22 mouse cellular contexts compared by ENCODE assay signal in genomic region chr17:14184192-14184814, GRCm38 (mm10). TPM values are rescaled to one million over a fixed set of nuclear protein-coding genes. Genes with fewer than 3 reads are reported as not detected.
A peak's percentile ranks its signal among the peaks of the same experiment; 100 is the strongest.
DNase-seq lines count a peak whose midpoint lies in the region; ATAC-seq and TF ChIP-seq lines count a peak whose summit lies in the region.
"Had no signal": no experiment of that assay in that cellular context is flagged by ENCODE, and none has a peak within 500 bp of the region (broad histone marks: within the 10 kb centered on the region; RNA-seq: fewer than 3 reads in every experiment).

No protein-coding gene starts in this region.

- TF ChIP-seq EP300 in liver, postnatal 0 days (IDR thresholded peaks at IDR 0.05; ENCODE audit: low read depth), result no peak
- TF ChIP-seq EP300 in stomach, postnatal 0 days (optimal IDR thresholded peaks at IDR 0.05), result no peak

- 94% methylated on average over 4 of the region's 4 CpGs for WGBS in kidney, embryonic 15.5 days
- 72% methylated on average over 4 of the region's 4 CpGs for WGBS in liver, postnatal 0 days (ENCODE audit: insufficient replicate concordance)
- 76% methylated on average over 4 of the region's 4 CpGs for WGBS in embryonic facial prominence, embryonic 13.5 days
- WGBS in stomach, postnatal 0 days, result 80% methylated on average over 4 of the region's 4 CpGs

- H3K9me3 ChIP-seq in kidney, embryonic 15.5 days (replicated peaks), result no peaks in the 10 kb centered on the region
- no peaks in the 10 kb centered on the region for H3K9me3 ChIP-seq in liver, postnatal 0 days (ENCODE audit: low read length)
- peaks cover 3% of the 10 kb centered on the region; the same call in 1 of the 2 replicates for H3K9me3 ChIP-seq in embryonic facial prominence, embryonic 13.5 days
- no peaks in the 10 kb centered on the region for H3K9me3 ChIP-seq in stomach, postnatal 0 days (ENCODE audit: control insufficient read depth, low read length)
- H3K9me3 ChIP-seq: forebrain, embryonic 12.5 days; heart, embryonic 12.5 days; hindbrain, embryonic 10.5 days had no signal

- H3K4me3 ChIP-seq in kidney, embryonic 15.5 days (replicated peaks), result no peak overlapping the region
- H3K4me3 ChIP-seq in liver, postnatal 0 days (ENCODE audit: low read depth, low read length), result no peak overlapping the region
- H3K4me3 ChIP-seq in embryonic facial prominence, embryonic 13.5 days, result no peak overlapping the region
- no peak overlapping the region for H3K4me3 ChIP-seq in stomach, postnatal 0 days (ENCODE audit: low read depth, low read length)
- H3K4me3 ChIP-seq: forebrain, embryonic 12.5 days; heart, embryonic 12.5 days; hindbrain, embryonic 10.5 days had no signal

- DNase-seq in kidney, postnatal 36 days, result no peak
- DNase-seq in liver, postnatal 0 days, result no peak
- DNase-seq in liver, result no peak
- DNase-seq in stomach, postnatal 0 days (ENCODE audit: low spot score), result no peak
- no peak for DNase-seq in layer of hippocampus, adult 11-12 months (ENCODE audit: low spot score)
- no peak for DNase-seq in heart, adult 11 months
- DNase-seq: adrenal gland, adult 2 months; adrenal gland, postnatal 25 days; B cell, adult 2 months; cerebellum, adult 8-10 months; cerebellum, postnatal 25 days; gastrocnemius, postnatal 10 days; kidney, adult 11 months had no signal

- peaks cover 7% of the 10 kb centered on the region; the same call in 1 of the 2 replicates for H3K27me3 ChIP-seq in kidney, embryonic 15.5 days
- H3K27me3 ChIP-seq in liver, postnatal 0 days (ENCODE audit: insufficient read depth, low read length), result no peaks in the 10 kb centered on the region
- H3K27me3 ChIP-seq in embryonic facial prominence, embryonic 13.5 days, result no peaks in the 10 kb centered on the region
- H3K27me3 ChIP-seq in stomach, postnatal 0 days (ENCODE audit: control insufficient read depth, insufficient read depth, low read length), result no peaks in the 10 kb centered on the region
- H3K27me3 ChIP-seq: forebrain, embryonic 12.5 days had no signal

- peak; percentile 20; the same call in 1 of the 2 replicates for ATAC-seq in kidney, embryonic 15.5 days (replicated peaks; ENCODE audit: low FRiP score)
- peak; percentile 56 for ATAC-seq in liver, postnatal 0 days
- ATAC-seq in embryonic facial prominence, embryonic 13.5 days (ENCODE audit: insufficient number of reproducible peaks, insufficient read depth, low FRiP score, low TSS enrichment, low read depth), result no peak; the same call in 1 of the 2 replicates
- ATAC-seq in stomach, postnatal 0 days (ENCODE audit: low FRiP score, low TSS enrichment), result peak; percentile 66; the same call in 1 of the 2 replicates
- ATAC-seq: CD4-positive, CD25-positive, alpha-beta regulatory T cell, adult 4 months; forebrain, embryonic 16.5 days had no signal

- H3K36me3 ChIP-seq in kidney, embryonic 15.5 days, result no peaks in the 10 kb centered on the region
- no peaks in the 10 kb centered on the region for H3K36me3 ChIP-seq in liver, postnatal 0 days (replicated peaks; ENCODE audit: insufficient read depth, low read length)
- no peaks in the 10 kb centered on the region for H3K36me3 ChIP-seq in embryonic facial prominence, embryonic 13.5 days
- no peaks in the 10 kb centered on the region for H3K36me3 ChIP-seq in stomach, postnatal 0 days (ENCODE audit: control insufficient read depth, insufficient read depth, low read length)
- H3K36me3 ChIP-seq: forebrain, embryonic 12.5 days; G1E; heart, embryonic 12.5 days; hindbrain, embryonic 10.5 days had no signal

- H3K27ac ChIP-seq in kidney, embryonic 15.5 days, result 0 out of 2 replicates have a peak overlapping the region, but pooled peaks have one; percentile 9
- H3K27ac ChIP-seq in liver, postnatal 0 days (ENCODE audit: low read depth), result no peak overlapping the region
- peak overlapping the region; percentile 84 for H3K27ac ChIP-seq in embryonic facial prominence, embryonic 13.5 days
- H3K27ac ChIP-seq in stomach, postnatal 0 days (replicated peaks), result no peak overlapping the region
- H3K27ac ChIP-seq: forebrain, embryonic 12.5 days; hindbrain, embryonic 10.5 days; hindbrain, embryonic 14.5 days had no signal

- H3K4me1 ChIP-seq in kidney, embryonic 15.5 days, result peaks cover 21% of the 10 kb centered on the region
- H3K4me1 ChIP-seq in liver, postnatal 0 days (ENCODE audit: insufficient read depth), result no peaks in the 10 kb centered on the region
- H3K4me1 ChIP-seq in embryonic facial prominence, embryonic 13.5 days, result peaks cover 38% of the 10 kb centered on the region
- H3K4me1 ChIP-seq in stomach, postnatal 0 days (replicated peaks; ENCODE audit: control insufficient read depth, insufficient read depth), result no peaks in the 10 kb centered on the region
- H3K4me1 ChIP-seq: forebrain, embryonic 12.5 days; hindbrain, embryonic 10.5 days had no signal

- no peak overlapping the region for H3K9ac ChIP-seq in kidney, embryonic 15.5 days
- no peak overlapping the region for H3K9ac ChIP-seq in liver, postnatal 0 days (replicated peaks)
- no peak overlapping the region for H3K9ac ChIP-seq in embryonic facial prominence, embryonic 13.5 days
- no peak overlapping the region for H3K9ac ChIP-seq in stomach, postnatal 0 days (ENCODE audit: low read length)
- H3K9ac ChIP-seq: forebrain, embryonic 12.5 days; heart, embryonic 12.5 days; hindbrain, embryonic 14.5 days had no signal

- no peak for TF ChIP-seq CTCF in liver, postnatal 0 days (IDR thresholded peaks at IDR 0.05; ENCODE audit: low read depth)
- no peak for TF ChIP-seq CTCF in stomach, postnatal 0 days (IDR thresholded peaks at IDR 0.05; ENCODE audit: low read depth)

- no peak overlapping the region for H3K4me2 ChIP-seq in kidney, embryonic 15.5 days
- no peak overlapping the region for H3K4me2 ChIP-seq in liver, postnatal 0 days (ENCODE audit: low read depth, low read length)
- no peak overlapping the region for H3K4me2 ChIP-seq in embryonic facial prominence, embryonic 13.5 days
- H3K4me2 ChIP-seq in stomach, postnatal 0 days (replicated peaks; ENCODE audit: low read depth), result no peak overlapping the region
- H3K4me2 ChIP-seq: forebrain, embryonic 12.5 days; heart, embryonic 12.5 days; hindbrain, embryonic 14.5 days had no signal

RNA-seq across cellular contexts. Expression of gene Dact2, which starts 19.8 kb away (rescaled TPM):
- polyA plus RNA-seq in kidney, embryonic 15.5 days (2015; fragmentation: Nextera tagmentation; extraction: Ambion mirVana), result 11.8 and 12.9 TPM in 2 replicates
- polyA plus RNA-seq in liver, postnatal 0 days (2015; fragmentation: Nextera tagmentation; extraction: Ambion mirVana), result 2.4 and 3.4 TPM in 2 replicates
- polyA plus RNA-seq in embryonic facial prominence, embryonic 13.5 days (2015; fragmentation: Nextera tagmentation; extraction: Ambion mirVana), result 2.5 and 3.1 TPM in 2 replicates
- polyA plus RNA-seq in stomach, postnatal 0 days (2015; fragmentation: Nextera tagmentation; extraction: Ambion mirVana), result 1.6 and 1.8 TPM in 2 replicates
- polyA plus RNA-seq: CD4-positive, CD25-positive, alpha-beta regulatory T cell, adult 4 months; G1E had no signal

Comparison
In these comparisons a context has a peak if more than half of its experiments do, and no peak if none do; other contexts are left out.
1. H3K27ac ChIP-seq: peak in kidney, embryonic 15.5 days (single experiment) and embryonic facial prominence, embryonic 13.5 days (single experiment); none in liver, postnatal 0 days (single experiment) and stomach, postnatal 0 days (single experiment).